Mouse (Mus musculus) myocyte (in vitro differentiated cells): ENCODE results near the gene Cldn19.

Experiments used
- CEBPB ChIP-seq: IDR thresholded peaks from 2 replicates; pipeline ENCODE4 v1.6.1; 2011; ENCODE audit warnings: mild to moderate bottlenecking, moderate library complexity; ENCODE audit not compliant: poor library complexity, insufficient read depth, severe bottlenecking
- MAX ChIP-seq: IDR thresholded peaks from one replicate; pipeline ENCODE4 v1.6.1; 2011; ENCODE audit warnings: low read depth, mild to moderate bottlenecking, control low read depth
- POLR2A ChIP-seq: IDR thresholded peaks from one replicate; pipeline ENCODE4 v1.6.1; 2011; ENCODE audit warnings: low read depth, mild to moderate bottlenecking, control low read depth, moderate library complexity; ENCODE audit not compliant: insufficient read length
- SRF ChIP-seq: IDR thresholded peaks from one replicate; pipeline ENCODE4 v1.6.1; 2011; ENCODE audit warnings: low read depth; ENCODE audit not compliant: control insufficient read depth, insufficient read length

GRCm38 (mm10) chr4:119263459-119263858 lies 8.2 kb downstream of the Cldn19 start:
- no peak for TF ChIP-seq POLR2A
- no peak for TF ChIP-seq SRF
- no peak for TF ChIP-seq CEBPB
- no peak for TF ChIP-seq MAX
